Mouse (Mus musculus): ENCODE data around the gene Rbm4.

- TF ChIP-seq CTCF (IDR thresholded peaks at IDR 0.05 in 2 of 3, conservative IDR thresholded peaks at IDR 0.05 in 1 of 3; ENCODE audit: control insufficient read depth in 1 of 3, insufficient read depth in 1 of 3, low read depth in 2 of 3, low read length in 3 of 3, poor library complexity in 1 of 3, severe bottlenecking in 1 of 3) = no peak
- peak; percentile 35; the same call in 1 of the 2 replicates for TF ChIP-seq USF1 (IDR thresholded peaks at IDR 0.05; ENCODE audit: low read depth, low read length)
- no peak for TF ChIP-seq ZKSCAN1 (IDR thresholded peaks at IDR 0.05; ENCODE audit: low read depth, low read length)
- TF ChIP-seq NRF1 (IDR thresholded peaks at IDR 0.05; ENCODE audit: insufficient read depth, low read depth, low read length, poor library complexity, severe bottlenecking) = peak; percentile 79
- peak; percentile 96 to 100 for TF ChIP-seq POLR2A (IDR thresholded peaks at IDR 0.05; ENCODE audit: control insufficient read depth in 1 of 2, insufficient read depth in 1 of 2, low read depth in 1 of 2, low read length in 2 of 2, poor library complexity in 1 of 2)
- no peak for TF ChIP-seq USF2 (IDR thresholded peaks at IDR 0.05; ENCODE audit: borderline replicate concordance in 1 of 2, insufficient read depth in 1 of 2, low read depth in 1 of 2, low read length in 2 of 2)
- no peak for TF ChIP-seq JUND (IDR thresholded peaks at IDR 0.05; ENCODE audit: low read depth, low read length)
- peak; percentile 96 for TF ChIP-seq ZMIZ1 (IDR thresholded peaks at IDR 0.05; ENCODE audit: low read depth, low read length)
Measured at GRCm38 (mm10) chr19:4811063-4811908, 17.6 kb upstream of the Rbm4 start, which contains the start of the genes Gm21992 and Rbm14.
